Mouse (Mus musculus): ENCODE results near the gene Gpr141. TPM values are rescaled to one million over a fixed set of nuclear protein-coding genes. Genes with fewer than 3 reads are reported as not detected.

The Gpr141 gene
- polyA plus RNA-seq, 1 experiment from 2014 or later, result 0.11 TPM

GRCm38 (mm10) chr13:19730826-19731225 is 93.2 kb downstream of the Gpr141 start:
- Histone ChIP-seq H3K4me3 (ENCODE audit: control insufficient read depth in 1 of 2, insufficient read depth in 1 of 2, low read depth in 1 of 2, low read length in 2 of 2) (no peak overlapping the region), H3K4me1 (ENCODE audit: control insufficient read depth in 2 of 2, insufficient read depth in 2 of 2, low read length in 2 of 2) (no peaks in the 10 kb centered on the region), H3K4me2 (ENCODE audit: low read length) (no peak overlapping the region), H3K27ac (replicated peaks in 1 of 2; ENCODE audit: control insufficient read depth in 1 of 2, insufficient read depth in 1 of 2, low read depth in 2 of 2, low read length in 2 of 2) (no peak overlapping the region), H3K36me3 (ENCODE audit: control insufficient read depth, insufficient read depth, low read length) (no peaks in the 10 kb centered on the region), H3K9ac (ENCODE audit: low read length) (no peak overlapping the region), H3K27me3 (ENCODE audit: control insufficient read depth, insufficient read depth, low read length) (no peaks in the 10 kb centered on the region), H3K9me3 (ENCODE audit: control insufficient read depth, low read length) (no peaks in the 10 kb centered on the region)
- no peak for ATAC-seq (ENCODE audit: insufficient number of reproducible peaks, insufficient read depth, low FRiP score, low read depth)
- 43% methylated on average over 2 of the region's 2 CpGs for WGBS

GRCm38 (mm10) chr13:19718954-19719353 is 105.1 kb downstream of the Gpr141 start:
- no peak for ATAC-seq (ENCODE audit: insufficient number of reproducible peaks, insufficient read depth, low FRiP score, low read depth)
- H3K9me3 ChIP-seq (ENCODE audit: control insufficient read depth, low read length), result no peaks in the 10 kb centered on the region
- no peak overlapping the region for H3K4me2 ChIP-seq (ENCODE audit: low read length)

GRCm38 (mm10) chr13:19717201-19717600 is 106.9 kb downstream of the Gpr141 start:
- H3K36me3 ChIP-seq (ENCODE audit: control insufficient read depth, insufficient read depth, low read length), result no peaks in the 10 kb centered on the region
- H3K4me1 ChIP-seq (ENCODE audit: control insufficient read depth in 2 of 2, insufficient read depth in 2 of 2, low read length in 2 of 2), result no peaks in the 10 kb centered on the region
- H3K9ac ChIP-seq (ENCODE audit: low read length), result no peak overlapping the region
- ATAC-seq (ENCODE audit: insufficient number of reproducible peaks, insufficient read depth, low FRiP score, low read depth), result no peak
- no peaks in the 10 kb centered on the region for H3K27me3 ChIP-seq (ENCODE audit: control insufficient read depth, insufficient read depth, low read length)
- WGBS, result 77% methylated on average over 2 of the region's 2 CpGs
- H3K4me2 ChIP-seq (ENCODE audit: low read length), result no peak overlapping the region
- no peak overlapping the region for H3K27ac ChIP-seq (replicated peaks in 1 of 2; ENCODE audit: control insufficient read depth in 1 of 2, insufficient read depth in 1 of 2, low read depth in 2 of 2, low read length in 2 of 2)
- H3K4me3 ChIP-seq (ENCODE audit: control insufficient read depth in 1 of 2, insufficient read depth in 1 of 2, low read depth in 1 of 2, low read length in 2 of 2), result no peak overlapping the region
- H3K9me3 ChIP-seq (ENCODE audit: control insufficient read depth, low read length), result no peaks in the 10 kb centered on the region

More at GRCm38 (mm10) chr13:19718954-19719353, 105.1 kb downstream of the Gpr141 start:
- Histone ChIP-seq H3K36me3 (ENCODE audit: control insufficient read depth, insufficient read depth, low read length) (no peaks in the 10 kb centered on the region), H3K4me1 (ENCODE audit: control insufficient read depth in 2 of 2, insufficient read depth in 2 of 2, low read length in 2 of 2) (no peaks in the 10 kb centered on the region), H3K27ac (replicated peaks in 1 of 2; ENCODE audit: control insufficient read depth in 1 of 2, insufficient read depth in 1 of 2, low read depth in 2 of 2, low read length in 2 of 2) (no peak overlapping the region), H3K27me3 (ENCODE audit: control insufficient read depth, insufficient read depth, low read length) (no peaks in the 10 kb centered on the region), H3K4me3 (ENCODE audit: control insufficient read depth in 1 of 2, insufficient read depth in 1 of 2, low read depth in 1 of 2, low read length in 2 of 2) (no peak overlapping the region), H3K9ac (ENCODE audit: low read length) (no peak overlapping the region)
- WGBS, result 61% methylated on average over 5 of the region's 5 CpGs

GRCm38 (mm10) chr13:19703806-19704205 is 120.3 kb downstream of the Gpr141 start:
- no peak for ATAC-seq (ENCODE audit: insufficient number of reproducible peaks, insufficient read depth, low FRiP score, low read depth)

GRCm38 (mm10) chr13:19701443-19702078 is 122.5 kb downstream of the Gpr141 start:
- no peak overlapping the region for H3K4me2 ChIP-seq (ENCODE audit: low read length)
- H3K9ac ChIP-seq (ENCODE audit: low read length), result no peak overlapping the region
- WGBS, result 73% methylated on average over 11 of the region's 11 CpGs
- no peak overlapping the region for H3K27ac ChIP-seq (replicated peaks in 1 of 2; ENCODE audit: control insufficient read depth in 1 of 2, insufficient read depth in 1 of 2, low read depth in 2 of 2, low read length in 2 of 2)
- H3K27me3 ChIP-seq (ENCODE audit: control insufficient read depth, insufficient read depth, low read length), result no peaks in the 10 kb centered on the region
- no peaks in the 10 kb centered on the region for H3K9me3 ChIP-seq (ENCODE audit: control insufficient read depth, low read length)
- H3K4me3 ChIP-seq (ENCODE audit: control insufficient read depth in 1 of 2, insufficient read depth in 1 of 2, low read depth in 1 of 2, low read length in 2 of 2), result no peak overlapping the region
- H3K4me1 ChIP-seq (ENCODE audit: control insufficient read depth in 2 of 2, insufficient read depth in 2 of 2, low read length in 2 of 2), result peaks cover 0 to 6% of the 10 kb centered on the region in 2 experiments; a peak in 2 of 4 replicates
- no peaks in the 10 kb centered on the region for H3K36me3 ChIP-seq (ENCODE audit: control insufficient read depth, insufficient read depth, low read length)
- no peak for ATAC-seq (ENCODE audit: insufficient number of reproducible peaks, insufficient read depth, low FRiP score, low read depth)

More at GRCm38 (mm10) chr13:19703806-19704205, 120.3 kb downstream of the Gpr141 start:
- peaks cover 0 to 2% of the 10 kb centered on the region in 2 experiments; a peak in 1 of 4 replicates for H3K4me1 ChIP-seq (ENCODE audit: control insufficient read depth in 2 of 2, insufficient read depth in 2 of 2, low read length in 2 of 2)
- H3K36me3 ChIP-seq (ENCODE audit: control insufficient read depth, insufficient read depth, low read length), result no peaks in the 10 kb centered on the region
- no peaks in the 10 kb centered on the region for H3K9me3 ChIP-seq (ENCODE audit: control insufficient read depth, low read length)
- no peak overlapping the region for H3K27ac ChIP-seq (replicated peaks in 1 of 2; ENCODE audit: control insufficient read depth in 1 of 2, insufficient read depth in 1 of 2, low read depth in 2 of 2, low read length in 2 of 2)
- H3K4me2 ChIP-seq (ENCODE audit: low read length), result no peak overlapping the region
- H3K27me3 ChIP-seq (ENCODE audit: control insufficient read depth, insufficient read depth, low read length), result no peaks in the 10 kb centered on the region
- no peak overlapping the region for H3K9ac ChIP-seq (ENCODE audit: low read length)
- 60% methylated on average over 4 of the region's 4 CpGs for WGBS
- H3K4me3 ChIP-seq (ENCODE audit: control insufficient read depth in 1 of 2, insufficient read depth in 1 of 2, low read depth in 1 of 2, low read length in 2 of 2), result no peak overlapping the region

- Histone ChIP-seq H3K4me1 (ENCODE audit: control insufficient read depth in 2 of 2, insufficient read depth in 2 of 2, low read length in 2 of 2) (peaks cover 0 to 6% of the 10 kb centered on the region in 2 experiments; a peak in 2 of 4 replicates), H3K4me3 (ENCODE audit: control insufficient read depth in 1 of 2, insufficient read depth in 1 of 2, low read depth in 1 of 2, low read length in 2 of 2) (no peak overlapping the region), H3K9me3 (ENCODE audit: control insufficient read depth, low read length) (no peaks in the 10 kb centered on the region), H3K27me3 (ENCODE audit: control insufficient read depth, insufficient read depth, low read length) (no peaks in the 10 kb centered on the region), H3K27ac (replicated peaks in 1 of 2; ENCODE audit: control insufficient read depth in 1 of 2, insufficient read depth in 1 of 2, low read depth in 2 of 2, low read length in 2 of 2) (no peak overlapping the region), H3K9ac (ENCODE audit: low read length) (no peak overlapping the region), H3K4me2 (ENCODE audit: low read length) (no peak overlapping the region), H3K36me3 (ENCODE audit: control insufficient read depth, insufficient read depth, low read length) (no peaks in the 10 kb centered on the region)
- WGBS, result 74% methylated on average over 4 of the region's 4 CpGs
- ATAC-seq (ENCODE audit: insufficient number of reproducible peaks, insufficient read depth, low FRiP score, low read depth), result no peak
These were observed 123.2 kb downstream of the Gpr141 start for GRCm38 (mm10) chr13:19700733-19701442.

All from heart, embryonic 14.5 days (tissue).